Mouse (Mus musculus) limb, embryonic 10.5 days (tissue): ENCODE measurements at regions not wholly inside any gene's neighbourhood (a gene's known extent, or its start where the extent isn't known, plus 50 kb on each side); places are given as distances from the start of the nearest gene placed in this dataset.

Experiments used
- DNase-seq: peaks from one replicate; pipeline ENCODE4 v3.0.0-alpha.2; 2017; ENCODE audit warnings: low spot score
- H3K27ac ChIP-seq: fragments of 300-500 bp; sonication (generic); 2 replicates; pipeline ENCODE4 v1.5.1; 2016; ENCODE audit warnings: mild to moderate bottlenecking
- H3K27me3 ChIP-seq: fragments of 300-500 bp; sonication (generic); 2 replicates; pipeline ENCODE4 v1.6.1; 2016; ENCODE audit warnings: low read depth, mild to moderate bottlenecking; ENCODE audit not compliant: poor library complexity, severe bottlenecking
- H3K36me3 ChIP-seq: fragments of 300-500 bp; sonication (generic); 2 replicates; pipeline ENCODE4 v1.6.1; 2016; ENCODE audit warnings: mild to moderate bottlenecking, moderate library complexity
- H3K4me1 ChIP-seq: fragments of 300-500 bp; sonication (generic); 2 replicates; pipeline ENCODE4 v1.6.1; 2016
- H3K4me3 ChIP-seq: fragments of 300-500 bp; sonication (generic); 2 replicates; pipeline ENCODE4 v1.5.1; 2016; ENCODE audit warnings: mild to moderate bottlenecking, moderate library complexity
- H3K9me3 ChIP-seq: fragments of 300-500 bp; sonication (generic); replicated peaks from 2 replicates; pipeline ENCODE4 v1.6.1; 2016; ENCODE audit warnings: mild to moderate bottlenecking
- WGBS: fragments of 180-500 bp; shearing (Covaris S2); methylation state at CpG from one replicate; pipeline ENCODE4 v1.1.7; 2016; 5-methylcytosine and 5-hydroxymethylcytosine counted together

GRCm38 (mm10) chr11:22652931-22653330, 141.0 kb downstream of the Tmem17 start:
- no peaks in the 10 kb centered on the region for H3K36me3 ChIP-seq
- no peaks in the 10 kb centered on the region for H3K27me3 ChIP-seq
- H3K4me1 ChIP-seq: no peaks in the 10 kb centered on the region
- 81% methylated on average over 3 of the region's 3 CpGs for WGBS
- no peak overlapping the region for H3K4me3 ChIP-seq
- DNase-seq: no peak
- H3K27ac ChIP-seq: no peak overlapping the region
- H3K9me3 ChIP-seq: no peaks in the 10 kb centered on the region

DNA sequence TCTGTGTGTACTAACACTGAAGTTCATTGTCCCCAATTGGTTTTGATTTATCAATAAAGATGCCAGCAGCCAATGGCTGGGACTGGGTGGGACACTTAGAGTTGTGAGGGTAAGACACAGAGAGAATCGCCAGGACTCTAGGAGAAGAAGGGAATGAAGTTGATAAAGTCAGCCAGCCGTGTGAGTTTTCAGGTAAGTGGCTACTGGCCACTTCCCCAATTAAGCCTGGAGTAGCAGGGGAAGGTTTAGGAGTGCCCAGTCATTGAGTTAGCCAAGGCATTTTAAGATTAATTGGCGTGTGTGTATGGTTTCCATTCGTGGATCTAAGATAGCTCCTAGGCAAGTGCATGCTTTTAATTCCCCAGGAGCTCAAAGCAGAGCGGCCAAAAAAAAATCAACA, 141.5 kb downstream of the Tmem17 start:
- Histone ChIP-seq H3K27me3 (no peaks in the 10 kb centered on the region), H3K27ac (no peak overlapping the region), H3K4me3 (no peak overlapping the region), H3K9me3 (no peaks in the 10 kb centered on the region), H3K36me3 (no peaks in the 10 kb centered on the region), H3K4me1 (no peaks in the 10 kb centered on the region)
- DNase-seq: no peak
- 81% methylated on average over 5 of the region's 5 CpGs for WGBS

DNA sequence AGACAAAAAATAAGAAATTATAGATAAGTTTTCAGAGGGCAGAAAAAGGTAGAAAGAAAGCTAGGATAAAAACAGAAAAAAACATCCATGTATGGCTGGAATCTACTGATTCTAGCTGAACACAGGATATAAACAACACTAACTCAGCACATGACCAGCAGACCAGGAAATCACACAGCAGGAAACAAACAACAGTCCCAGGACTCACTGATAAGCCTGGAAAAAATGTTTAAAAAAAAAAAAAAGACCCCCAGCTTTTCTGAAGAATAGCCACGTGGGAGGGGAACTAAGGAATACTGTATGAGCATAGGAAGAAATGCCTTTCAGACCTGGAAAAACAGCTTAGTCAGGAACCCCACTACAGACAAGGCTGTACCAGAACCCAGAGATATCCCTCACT, 145.7 kb downstream of the Tmem17 start:
- Histone ChIP-seq H3K36me3 (no peaks in the 10 kb centered on the region), H3K27ac (no peak overlapping the region), H3K4me3 (no peak overlapping the region), H3K27me3 (no peaks in the 10 kb centered on the region), H3K9me3 (no peaks in the 10 kb centered on the region), H3K4me1 (peaks cover 8% of the 10 kb centered on the region; the same call in 1 of the 2 replicates)
- DNase-seq: no peak
- WGBS: 48% methylated on average over 1 of the region's 1 CpGs

- H3K36me3 ChIP-seq: no peaks in the 10 kb centered on the region
- no peaks in the 10 kb centered on the region for H3K27me3 ChIP-seq
- DNase-seq: no peak
- H3K4me3 ChIP-seq: no peak overlapping the region
- peaks cover 8% of the 10 kb centered on the region; the same call in 1 of the 2 replicates for H3K4me1 ChIP-seq
- no peak overlapping the region for H3K27ac ChIP-seq
- WGBS: 58% methylated on average over 5 of the region's 5 CpGs
- no peaks in the 10 kb centered on the region for H3K9me3 ChIP-seq
Observed at GRCm38 (mm10) chr11:22661072-22661471, 149.2 kb downstream of the Tmem17 start.

- Histone ChIP-seq H3K4me1 (peaks cover 8% of the 10 kb centered on the region; the same call in 1 of the 2 replicates), H3K36me3 (no peaks in the 10 kb centered on the region), H3K27me3 (no peaks in the 10 kb centered on the region), H3K4me3 (no peak overlapping the region), H3K27ac (no peak overlapping the region), H3K9me3 (no peaks in the 10 kb centered on the region)
- DNase-seq: no peak
- 57% methylated on average over 11 of the region's 12 CpGs for WGBS
Observed at GRCm38 (mm10) chr11:22661713-22662551, 150.0 kb downstream of the Tmem17 start.

GRCm38 (mm10) chr11:22665978-22666377, 154.1 kb downstream of the Tmem17 start:
- Histone ChIP-seq H3K27ac (no peak overlapping the region), H3K27me3 (no peaks in the 10 kb centered on the region), H3K4me3 (no peak overlapping the region), H3K9me3 (no peaks in the 10 kb centered on the region), H3K36me3 (no peaks in the 10 kb centered on the region), H3K4me1 (peaks cover 8% of the 10 kb centered on the region; the same call in 1 of the 2 replicates)
- 36% methylated on average over 4 of the region's 4 CpGs for WGBS
- no peak for DNase-seq

GRCm38 (mm10) chr11:22666378-22666777, 154.5 kb downstream of the Tmem17 start:
- no peak for DNase-seq
- Histone ChIP-seq H3K36me3 (no peaks in the 10 kb centered on the region), H3K4me3 (no peak overlapping the region), H3K27me3 (no peaks in the 10 kb centered on the region), H3K27ac (no peak overlapping the region), H3K9me3 (no peaks in the 10 kb centered on the region), H3K4me1 (peaks cover 8% of the 10 kb centered on the region; the same call in 1 of the 2 replicates)
- 84% methylated on average over 5 of the region's 5 CpGs for WGBS

DNA sequence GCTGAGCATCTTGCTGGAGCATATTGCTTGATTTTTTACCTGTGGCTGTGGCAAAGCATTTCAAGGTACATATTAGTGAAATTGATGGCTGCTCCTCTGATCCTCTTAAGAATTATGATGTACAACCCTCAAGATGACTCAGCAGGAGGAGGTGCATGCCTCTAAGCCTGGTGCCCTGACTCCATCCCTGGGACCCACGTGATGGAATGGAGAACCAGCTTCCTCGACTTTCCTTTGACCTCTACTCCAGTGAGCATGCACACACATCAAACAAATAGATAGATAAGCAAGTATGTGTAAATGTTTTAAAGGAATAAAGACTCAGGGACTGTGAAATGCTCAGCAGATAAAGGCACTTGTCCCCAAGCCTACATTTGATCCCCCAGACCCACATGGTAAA, 156.3 kb downstream of the Tmem17 start:
- whole genome bisulfite sequencing: 70% methylated on average over 2 of the region's 2 CpGs
- no peaks in the 10 kb centered on the region for H3K9me3 ChIP-seq
- no peaks in the 10 kb centered on the region for H3K36me3 ChIP-seq
- DNase-seq: no peak
- peaks cover 8% of the 10 kb centered on the region; the same call in 1 of the 2 replicates for H3K4me1 ChIP-seq
- no peaks in the 10 kb centered on the region for H3K27me3 ChIP-seq
- H3K4me3 ChIP-seq: no peak overlapping the region
- H3K27ac ChIP-seq: no peak overlapping the region

GRCm38 (mm10) chr11:22669267-22669666, 157.4 kb downstream of the Tmem17 start:
- Histone ChIP-seq H3K9me3 (no peaks in the 10 kb centered on the region), H3K27me3 (no peaks in the 10 kb centered on the region), H3K4me3 (no peak overlapping the region), H3K27ac (no peak overlapping the region), H3K36me3 (no peaks in the 10 kb centered on the region), H3K4me1 (peaks cover 8% of the 10 kb centered on the region; the same call in 1 of the 2 replicates)
- 91% methylated on average over 4 of the region's 4 CpGs for WGBS
- DNase-seq: no peak

DNA sequence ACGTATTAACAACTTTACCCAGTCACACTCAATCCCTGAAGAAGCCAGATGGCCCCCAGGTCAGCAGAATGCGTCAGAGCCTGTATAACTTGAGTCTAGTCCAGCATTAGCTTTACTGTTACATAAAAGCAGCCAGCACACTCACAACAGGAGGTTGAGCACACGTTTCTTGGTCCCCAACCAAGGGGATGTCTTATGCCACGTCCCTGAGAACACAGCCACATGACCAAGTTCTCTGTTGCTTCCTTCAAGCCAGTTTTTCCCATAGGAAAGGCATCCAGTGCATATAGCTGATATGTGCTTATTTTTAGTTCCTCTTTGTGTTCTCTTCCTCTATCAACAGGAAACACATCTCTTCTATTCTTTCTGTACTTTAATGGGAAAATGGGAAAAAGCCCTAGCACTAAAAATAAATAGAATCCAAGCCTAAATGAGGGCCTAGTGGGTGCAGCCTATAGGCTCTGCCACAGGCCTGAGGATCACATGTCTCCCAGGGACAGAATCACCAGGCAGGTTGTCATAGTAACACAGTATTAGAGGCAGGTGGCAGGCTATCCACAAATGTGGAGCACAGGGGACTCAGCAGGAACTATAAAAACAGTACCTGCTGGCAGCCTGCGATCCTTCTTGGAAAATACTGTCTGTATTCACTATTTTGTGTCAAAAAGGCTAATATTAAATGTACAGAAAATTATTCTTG, 160.1 kb downstream of the Tmem17 start:
- Histone ChIP-seq H3K27ac (no peak overlapping the region), H3K4me1 (peaks cover 8% of the 10 kb centered on the region; the same call in 1 of the 2 replicates), H3K9me3 (no peaks in the 10 kb centered on the region), H3K27me3 (no peaks in the 10 kb centered on the region), H3K36me3 (no peaks in the 10 kb centered on the region), H3K4me3 (no peak overlapping the region)
- no peak for DNase-seq
- WGBS: 45% methylated on average over 5 of the region's 5 CpGs

GRCm38 (mm10) chr11:22675047-22675446, 163.2 kb downstream of the Tmem17 start:
- WGBS: 82% methylated on average over 3 of the region's 3 CpGs
- DNase-seq: no peak

GRCm38 (mm10) chr11:22675754-22676153, 163.9 kb downstream of the Tmem17 start:
- H3K9me3 ChIP-seq: no peaks in the 10 kb centered on the region
- no peak for DNase-seq
- H3K27me3 ChIP-seq: no peaks in the 10 kb centered on the region
- H3K36me3 ChIP-seq: no peaks in the 10 kb centered on the region
- no peak overlapping the region for H3K27ac ChIP-seq
- H3K4me1 ChIP-seq: peaks cover 8% of the 10 kb centered on the region; the same call in 1 of the 2 replicates
- 83% methylated on average over 1 of the region's 1 CpGs for whole genome bisulfite sequencing
- no peak overlapping the region for H3K4me3 ChIP-seq

More at GRCm38 (mm10) chr11:22675047-22675446, 163.2 kb downstream of the Tmem17 start:
- Histone ChIP-seq H3K27ac (no peak overlapping the region), H3K4me1 (peaks cover 8% of the 10 kb centered on the region; the same call in 1 of the 2 replicates), H3K4me3 (no peak overlapping the region), H3K27me3 (no peaks in the 10 kb centered on the region), H3K9me3 (no peaks in the 10 kb centered on the region), H3K36me3 (no peaks in the 10 kb centered on the region)

DNA sequence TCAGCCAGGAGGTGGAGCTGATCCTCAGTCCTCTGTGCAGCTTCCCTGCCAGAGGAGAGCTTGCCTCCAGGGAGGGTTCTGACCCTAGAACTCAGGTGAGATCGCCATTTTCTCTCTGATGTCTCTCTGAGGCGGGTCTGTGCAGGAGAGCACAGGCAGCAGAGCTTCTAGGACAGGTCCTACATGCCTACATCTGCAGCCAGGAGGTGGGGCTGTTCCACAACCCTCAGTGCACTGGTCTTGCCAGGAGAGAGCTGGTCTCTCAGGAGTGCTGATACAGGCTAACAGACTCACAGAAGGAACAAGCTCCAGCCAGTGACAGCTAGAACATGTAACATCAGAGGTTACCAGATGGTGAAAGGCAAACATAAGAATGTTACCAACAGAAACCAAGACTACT, 165.4 kb downstream of the Tmem17 start:
- Histone ChIP-seq H3K27ac (no peak overlapping the region), H3K4me3 (no peak overlapping the region), H3K27me3 (no peaks in the 10 kb centered on the region), H3K4me1 (no peaks in the 10 kb centered on the region), H3K9me3 (no peaks in the 10 kb centered on the region), H3K36me3 (no peaks in the 10 kb centered on the region)
- DNase-seq: no peak
- 43% methylated on average over 2 of the region's 2 CpGs for WGBS
